Mouse (Mus musculus) spleen, postnatal 36 days (tissue): Measurements from ENCODE around the gene Nos1ap.

Experiments
- DNase-seq, 2 experiments: peaks; one replicate each; pipeline ENCODE4 v3.0.0; 2022; ENCODE audit warnings: low spot score in 2 of 2, mixed read lengths in 1 of 2

The Nos1ap gene

DNA sequence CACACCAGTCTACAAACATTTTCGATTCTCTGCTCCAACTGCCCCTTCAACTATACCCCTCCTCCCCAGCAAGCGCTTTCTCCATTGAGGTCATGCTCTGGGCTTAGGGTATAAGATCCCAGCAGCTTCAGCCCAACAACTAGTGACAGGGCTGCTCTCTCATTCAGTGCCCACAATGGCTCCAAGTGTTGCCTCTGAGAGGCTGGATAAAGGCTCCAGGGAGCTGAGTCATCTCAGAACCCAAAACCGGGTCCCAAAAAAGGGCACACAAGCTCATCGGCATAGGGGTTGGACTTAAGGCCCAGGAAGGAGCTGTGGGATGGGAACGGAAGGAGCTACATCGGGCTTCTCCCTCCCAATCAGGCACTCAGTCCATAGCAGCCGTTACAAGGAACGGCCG lies 288.0 kb downstream of the Nos1ap start:
- DNase-seq: no peak

DNA sequence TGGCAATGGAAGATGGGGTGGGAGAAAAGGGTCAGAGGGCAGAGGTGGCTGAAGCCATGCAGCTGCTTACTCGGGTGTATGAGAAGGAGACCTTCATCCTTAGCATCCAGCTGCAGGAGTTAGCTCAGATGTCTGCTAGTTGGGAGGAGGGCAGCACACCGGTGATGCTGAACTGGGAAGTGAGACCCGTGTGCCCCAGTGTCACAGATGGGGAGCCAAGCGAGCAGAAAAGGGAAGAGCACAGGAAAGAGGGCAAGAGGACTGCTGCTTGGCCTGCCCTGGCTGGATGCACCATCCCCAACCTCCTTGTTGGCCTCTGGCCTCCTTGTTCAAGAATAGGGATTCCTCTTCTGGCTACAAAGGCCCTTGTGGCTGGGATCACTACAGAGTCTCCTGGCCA lies 290.2 kb downstream of the Nos1ap start:
- DNase-seq: no peak

GRCm38 (mm10) chr1:170294786-170295570 lies 294.7 kb downstream of the Nos1ap start:
- DNase-seq: no peak

DNA sequence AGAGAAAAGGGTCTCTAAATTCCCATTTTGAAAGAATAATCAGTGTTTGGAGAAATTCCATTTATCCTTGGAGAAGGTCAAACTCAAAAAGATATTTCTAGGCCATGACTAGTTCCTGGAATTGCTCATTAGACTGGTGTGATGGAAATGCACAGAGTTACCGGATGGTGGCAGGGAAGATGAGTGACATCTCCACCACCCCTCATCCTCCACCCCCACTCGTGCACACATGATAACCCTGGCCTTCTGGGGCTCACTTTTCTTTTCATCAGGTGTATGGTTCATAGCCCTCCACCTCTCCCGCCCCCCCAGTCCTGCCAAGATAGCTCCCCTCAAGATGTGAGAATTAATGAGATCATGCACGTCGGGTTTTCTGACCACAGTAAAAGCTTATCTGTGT lies 296.4 kb downstream of the Nos1ap start:
- no peak for DNase-seq

GRCm38 (mm10) chr1:170292239-170292951 lies 297.3 kb downstream of the Nos1ap start:
- DNase-seq: no peak

GRCm38 (mm10) chr1:170282415-170283129 lies 307.1 kb downstream of the Nos1ap start:
- DNase-seq: peak in 1 of 2 experiments; percentile 15

- DNase-seq: peak; percentile 13 to 22
Measured at GRCm38 (mm10) chr1:170277016-170277415, 312.6 kb downstream of the Nos1ap start, which contains the start of gene Sh2d1b1. Gene Sh2d1b1 (plus strand): TSS chr1:170277320.

DNA sequence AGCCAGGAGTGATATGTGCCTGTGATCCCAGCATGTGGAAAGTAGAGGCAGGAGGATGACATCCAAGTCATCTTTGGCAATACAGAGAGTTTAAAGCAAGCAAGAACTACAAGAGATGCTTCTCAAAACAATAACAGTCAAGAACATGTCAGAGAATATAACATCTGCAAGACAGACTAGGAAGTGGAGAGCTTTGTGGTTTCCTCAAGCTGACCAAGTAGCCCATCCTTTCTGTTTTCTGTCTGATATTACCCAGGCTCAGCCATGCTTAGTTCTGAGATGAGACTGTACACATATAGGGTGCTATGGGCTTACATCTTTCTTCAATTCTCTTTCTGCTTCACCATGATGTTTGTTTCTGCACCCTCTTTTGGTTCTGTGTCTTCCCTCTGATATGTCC lies 316.4 kb downstream of the Nos1ap start:
- DNase-seq: no peak

DNA sequence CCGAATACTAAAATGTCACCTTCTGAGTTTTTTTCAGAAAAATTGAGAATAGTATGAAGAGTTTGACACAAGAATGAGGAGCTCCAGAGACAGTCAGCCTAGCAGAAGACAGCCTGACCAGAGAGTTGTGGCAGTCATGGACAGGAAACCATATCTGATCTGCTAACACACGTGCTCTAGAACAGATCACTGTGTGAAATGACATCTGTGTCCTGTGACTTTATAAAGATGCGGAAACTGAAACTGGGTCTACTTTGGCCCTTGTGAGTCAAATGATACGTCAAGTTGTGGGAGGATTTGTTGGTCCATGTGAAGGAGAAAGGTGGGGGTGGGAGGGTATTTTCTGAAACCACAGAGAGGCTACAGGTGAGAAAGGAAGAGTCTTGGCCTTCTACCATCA lies 319.0 kb downstream of the Nos1ap start:
- no peak for DNase-seq

DNA sequence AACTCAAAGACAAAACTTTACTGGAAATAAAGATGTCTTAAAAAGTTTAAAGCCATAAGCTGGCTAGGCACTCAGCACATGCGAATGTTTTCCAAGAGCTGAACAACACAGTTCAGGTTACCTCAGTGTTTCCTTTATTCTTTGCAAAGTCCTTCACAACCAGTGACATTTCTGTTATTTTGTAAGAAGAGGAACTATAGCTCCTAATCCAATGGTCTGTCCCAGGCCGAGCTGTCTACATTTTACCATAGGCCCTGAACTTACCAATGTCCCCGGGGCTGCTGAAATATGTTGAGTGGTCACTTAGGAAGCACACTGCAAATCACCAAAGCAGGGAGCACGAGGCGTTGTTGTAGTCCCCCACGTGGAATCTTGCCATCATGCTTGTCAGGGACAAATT lies 319.4 kb downstream of the Nos1ap start:
- no peak for DNase-seq

- peak; percentile 75 to 80 for DNase-seq
Measured at GRCm38 (mm10) chr1:170255560-170255910, 334.1 kb downstream of the Nos1ap start.

DNA sequence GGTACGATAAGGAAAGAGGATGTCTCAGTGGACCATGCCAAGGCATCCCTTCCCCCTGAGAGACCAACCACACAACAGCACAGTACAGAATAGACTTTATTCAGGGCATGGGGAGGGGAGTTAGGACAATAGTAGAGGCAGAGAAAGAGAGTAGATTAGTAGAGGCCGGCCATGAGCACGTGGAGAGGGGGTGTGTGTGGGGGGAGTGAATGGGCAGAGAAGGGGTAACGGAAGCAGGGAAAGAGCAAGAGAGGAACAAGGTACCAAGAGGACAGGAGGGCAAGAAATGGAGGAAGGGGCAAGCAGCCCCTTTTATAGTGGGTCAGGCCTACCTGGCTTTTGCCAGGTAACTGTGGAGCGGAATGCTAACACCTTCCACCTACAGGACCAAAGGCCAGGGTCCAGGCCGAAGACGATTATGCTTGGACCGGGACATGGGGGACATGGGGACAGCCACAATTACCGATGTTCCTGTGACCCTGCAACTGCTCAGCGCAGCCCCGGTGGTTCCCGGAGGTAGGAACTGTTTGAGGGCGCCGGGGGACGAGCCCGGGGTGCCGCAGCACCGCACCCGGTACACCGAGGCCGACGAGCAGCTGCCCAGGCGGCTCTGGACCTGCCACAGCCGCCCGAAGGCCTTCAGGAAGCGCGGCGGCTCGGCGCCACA lies 334.6 kb downstream of the Nos1ap start:
- no peak for DNase-seq
